Mouse (Mus musculus) E14TG2a.4 (cell line): ENCODE data around the gene Susd5.

Source experiments
- CTCF ChIP-seq: conservative IDR thresholded peaks from 2 replicates; pipeline ENCODE4 v1.5.1; 2014; ENCODE audit warnings: low read length
- NANOG ChIP-seq: IDR thresholded peaks from 2 replicates; pipeline ENCODE4 v1.6.1; 2014; ENCODE audit warnings: borderline replicate concordance, low read length, mixed read lengths
- POU5F1 ChIP-seq: IDR thresholded peaks from 2 replicates; pipeline ENCODE4 v1.6.1; 2014; ENCODE audit warnings: low read length, borderline replicate concordance

DNA sequence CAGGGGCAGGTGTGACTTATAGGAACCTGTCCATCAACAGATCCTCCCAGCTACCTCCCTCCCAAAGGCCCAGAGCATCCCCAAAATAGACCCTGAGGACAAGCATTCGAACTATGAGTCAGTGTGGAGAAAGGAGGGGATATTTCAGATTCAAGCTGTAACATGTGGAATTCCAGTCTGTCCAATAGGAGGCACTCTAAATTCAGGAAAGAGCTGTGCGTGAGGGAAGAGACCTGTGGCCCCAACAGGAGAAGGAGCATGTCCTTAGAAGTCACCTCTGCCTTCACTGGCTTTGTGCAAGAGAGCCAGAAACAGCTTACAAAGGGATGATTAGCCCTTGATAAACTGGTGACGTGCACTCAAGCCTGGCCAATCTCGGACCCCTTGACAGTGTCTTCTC lies 16.0 kb upstream of the Susd5 start:
- 0 out of 2 replicates have a peak, but pooled peaks have one; percentile 13 for TF ChIP-seq CTCF
- TF ChIP-seq POU5F1 = no peak
- TF ChIP-seq NANOG = no peak
